In genomic region chr3:69607468-69607867, GRCm38 (mm10) we compare ENCODE assay signal across 26 mouse cellular contexts. TPM values are rescaled to one million over a fixed set of nuclear protein-coding genes. Genes with fewer than 3 reads are reported as not detected.
A peak's percentile ranks its signal among the peaks of the same experiment; 100 is the strongest.
DNase-seq lines count a peak whose midpoint lies in the region; ATAC-seq and TF ChIP-seq lines count a peak whose summit lies in the region.
"Had no signal": no experiment of that assay in that cellular context is flagged by ENCODE, and none has a peak within 500 bp of the region (broad histone marks: within the 10 kb centered on the region; RNA-seq: fewer than 3 reads in every experiment).

No protein-coding gene starts in this region.

- peak; percentile 76 for DNase-seq in kidney, adult 11 months
- DNase-seq in kidney, postnatal 25 days: peak; percentile 47 to 72
- DNase-seq in gastrocnemius, adult 2 months: no peak
- DNase-seq in urinary bladder, postnatal 36 days (ENCODE audit: low spot score in 2 of 2): no peak
- DNase-seq in frontal cortex, postnatal 10 days (ENCODE audit: low spot score in 2 of 2): no peak
- DNase-seq: adrenal gland, adult 8-10 months; cerebellum, adult 8-10 months; cerebellum, postnatal 36 days; heart, postnatal 4 days; layer of hippocampus, postnatal 36 days; left cerebral cortex, postnatal 4 days; liver, embryonic 13.5 days; lung, adult 18-20 months; lung, postnatal 4 days; midbrain, embryonic 14.5 days; right cerebral cortex, postnatal 14 days; thymus, postnatal 25 days had no signal

- H3K4me1 ChIP-seq in kidney, embryonic 14.5 days (ENCODE audit: control insufficient read depth, insufficient read depth, low read length): no peaks in the 10 kb centered on the region
- no peaks in the 10 kb centered on the region for H3K4me1 ChIP-seq in kidney, embryonic 15.5 days
- H3K4me1 ChIP-seq: embryonic facial prominence, embryonic 12.5 days; hindbrain, embryonic 13.5 days; liver, embryonic 13.5 days had no signal

- intact Hi-C loops in gastrocnemius, adult 2 months (cut with DNase I): no loop called here

- no peak for ATAC-seq in kidney, embryonic 14.5 days (ENCODE audit: low FRiP score, low TSS enrichment)
- peak; percentile 87 for ATAC-seq in kidney, embryonic 15.5 days (replicated peaks; ENCODE audit: low FRiP score)
- ATAC-seq: forebrain, embryonic 14.5 days; intestine, embryonic 16.5 days; lung, postnatal 0 days had no signal

- WGBS in kidney, embryonic 14.5 days: 25% methylated on average over 1 of the region's 1 CpGs
- WGBS in kidney, embryonic 15.5 days: 16% methylated on average over 1 of the region's 1 CpGs

- H3K9ac ChIP-seq in kidney, embryonic 14.5 days (ENCODE audit: low read depth, low read length): no peak overlapping the region
- H3K9ac ChIP-seq in kidney, embryonic 15.5 days: no peak overlapping the region
- H3K9ac ChIP-seq: embryonic facial prominence, embryonic 12.5 days; hindbrain, embryonic 13.5 days; liver, embryonic 13.5 days had no signal

- H3K36me3 ChIP-seq in kidney, embryonic 14.5 days (ENCODE audit: control insufficient read depth, insufficient read depth, low read length): no peaks in the 10 kb centered on the region
- H3K36me3 ChIP-seq in kidney, embryonic 15.5 days: no peaks in the 10 kb centered on the region
- H3K36me3 ChIP-seq: embryonic facial prominence, embryonic 12.5 days; G1E; hindbrain, embryonic 13.5 days; liver, embryonic 13.5 days had no signal

- H3K27me3 ChIP-seq in kidney, embryonic 14.5 days (ENCODE audit: control insufficient read depth, insufficient read depth, low read length): no peaks in the 10 kb centered on the region
- no peaks in the 10 kb centered on the region for H3K27me3 ChIP-seq in kidney, embryonic 15.5 days
- H3K27me3 ChIP-seq: hindbrain, embryonic 13.5 days; liver, embryonic 13.5 days had no signal

- H3K9me3 ChIP-seq in kidney, embryonic 14.5 days (ENCODE audit: control insufficient read depth, low read length): 0 out of 2 replicates have a peak, but pooled peaks cover 2% of the 10 kb centered on the region
- H3K9me3 ChIP-seq in kidney, embryonic 15.5 days (replicated peaks): 0 out of 2 replicates have a peak, but pooled peaks cover 4% of the 10 kb centered on the region
- H3K9me3 ChIP-seq: G1E; liver, embryonic 13.5 days had no signal

- no peak overlapping the region for H3K27ac ChIP-seq in kidney, embryonic 14.5 days (ENCODE audit: low read depth, low read length)
- no peak overlapping the region for H3K27ac ChIP-seq in kidney, embryonic 15.5 days
- no peak overlapping the region for H3K27ac ChIP-seq in gastrocnemius, adult 2 months
- H3K27ac ChIP-seq: embryonic facial prominence, embryonic 12.5 days; hindbrain, embryonic 13.5 days; liver, embryonic 13.5 days had no signal

- H3K4me3 ChIP-seq in kidney, embryonic 14.5 days (ENCODE audit: low read length): no peak overlapping the region
- no peak overlapping the region for H3K4me3 ChIP-seq in kidney, embryonic 15.5 days (replicated peaks)
- H3K4me3 ChIP-seq in gastrocnemius, adult 2 months: no peak overlapping the region
- H3K4me3 ChIP-seq: embryonic facial prominence, embryonic 12.5 days; hindbrain, embryonic 13.5 days; liver, embryonic 13.5 days had no signal

- TF ChIP-seq CTCF in gastrocnemius, adult 2 months (IDR thresholded peaks at IDR 0.05): no peak

- H3K4me2 ChIP-seq in kidney, embryonic 14.5 days (replicated peaks; ENCODE audit: low read depth, low read length): no peak overlapping the region
- H3K4me2 ChIP-seq in kidney, embryonic 15.5 days: no peak overlapping the region
- H3K4me2 ChIP-seq: embryonic facial prominence, embryonic 12.5 days; heart, embryonic 11.5 days; hindbrain, embryonic 13.5 days; liver, embryonic 13.5 days had no signal

RNA-seq across cellular contexts. Expression of gene B3galnt1, which starts 8.7 kb away (rescaled TPM):
- polyA plus RNA-seq in kidney, embryonic 14.5 days (2014; fragmentation: Nextera tagmentation; extraction: Ambion mirVana): 27.7 and 29.4 TPM in 2 replicates
- 32.6 and 34.0 TPM in 2 replicates for polyA plus RNA-seq in kidney, embryonic 15.5 days (2015; fragmentation: Nextera tagmentation; extraction: Ambion mirVana)
- 1 to 10 TPM; 1.5 to 2.0 TPM for total RNA-seq in gastrocnemius, adult 2 months (2021)
- total RNA-seq: G1E had no signal
- polyA plus RNA-seq: G1E had no signal

Comparison
In these comparisons a context has a peak if more than half of its experiments do, and no peak if none do; other contexts are left out.
1. DNase-seq: peak in kidney, adult 11 months (single experiment) and kidney, postnatal 25 days (2 of 2); none in gastrocnemius, adult 2 months (single experiment), urinary bladder, postnatal 36 days (0 of 2) and frontal cortex, postnatal 10 days (0 of 2).